Mouse (Mus musculus) forebrain, embryonic 12.5 days (tissue): ENCODE data around the gene Kif21b. TPM values are rescaled to one million over a fixed set of nuclear protein-coding genes. Genes with fewer than 3 reads are reported as not detected.
A peak's percentile ranks its signal among the peaks of the same experiment; 100 is the strongest.

Experiments
- ATAC-seq: fragments of 200-750 bp; cut with Nextera tagmentation; 2 replicates; pipeline ENCODE4 v1.8.0; 2017; ENCODE audit warnings: moderate TSS enrichment; ENCODE audit not compliant: low FRiP score
- H3K27ac ChIP-seq: fragments of 300-500 bp; sonication (generic); 2 replicates; pipeline ENCODE4 v1.5.1; 2016; ENCODE audit warnings: mild to moderate bottlenecking
- H3K27me3 ChIP-seq: fragments of 300-500 bp; sonication (generic); 2 replicates; pipeline ENCODE4 v1.6.1; 2016; ENCODE audit warnings: mild to moderate bottlenecking
- H3K36me3 ChIP-seq: fragments of 300-500 bp; sonication (generic); replicated peaks from 2 replicates; pipeline ENCODE4 v1.6.1; 2016; ENCODE audit warnings: mild to moderate bottlenecking
- H3K4me1 ChIP-seq: fragments of 300-500 bp; sonication (generic); 2 replicates; pipeline ENCODE4 v1.6.1; 2016
- H3K4me2 ChIP-seq: fragments of 300-500 bp; sonication (generic); 2 replicates; pipeline ENCODE4 v1.6.1; 2016; ENCODE audit warnings: mild to moderate bottlenecking, moderate library complexity
- H3K4me3 ChIP-seq: fragments of 300-500 bp; sonication (generic); replicated peaks from 2 replicates; pipeline ENCODE4 v1.5.1; 2016; ENCODE audit warnings: mild to moderate bottlenecking
- H3K9ac ChIP-seq: fragments of 300-500 bp; sonication (generic); 2 replicates; pipeline ENCODE4 v1.6.1; 2016; ENCODE audit warnings: mild to moderate bottlenecking
- H3K9me3 ChIP-seq: fragments of 300-500 bp; sonication (generic); 2 replicates; pipeline ENCODE4 v1.6.1; 2016
- WGBS: fragments of 180-500 bp; shearing (Covaris S2); methylation state at CpG from one replicate; pipeline ENCODE4 v1.1.7; 2016; 5-methylcytosine and 5-hydroxymethylcytosine counted together
- polyA plus RNA-seq: library from polyadenylated mRNA; unstranded; fragments of >200 nt; fragmentation: Nextera tagmentation; extraction: Ambion mirVana; gene quantifications from 2 replicates; pipeline ENCODE4 v1.2.1, GENCODE M21; 2016

Gene Kif21b
- polyA plus RNA-seq, 1 experiment from 2014 or later: 47.7 TPM

GRCm38 (mm10) chr1:136139990-136140640 lies 8.9 kb downstream of the Kif21b start:
- H3K27ac ChIP-seq: peak overlapping the region; percentile 74
- H3K9ac ChIP-seq: peak overlapping the region; percentile 70
- ATAC-seq: peak; percentile 12; the same call in 1 of the 2 replicates
- no peaks in the 10 kb centered on the region for H3K9me3 ChIP-seq
- peaks cover 95% of the 10 kb centered on the region for H3K4me1 ChIP-seq
- peaks cover 7% of the 10 kb centered on the region; the same call in 1 of the 2 replicates for H3K36me3 ChIP-seq
- H3K4me2 ChIP-seq: peak overlapping the region; percentile 82
- 1% methylated on average over 32 of the region's 32 CpGs for WGBS
- peaks cover 7% of the 10 kb centered on the region; the same call in 1 of the 2 replicates for H3K27me3 ChIP-seq
- H3K4me3 ChIP-seq: peak overlapping the region; percentile 49

DNA sequence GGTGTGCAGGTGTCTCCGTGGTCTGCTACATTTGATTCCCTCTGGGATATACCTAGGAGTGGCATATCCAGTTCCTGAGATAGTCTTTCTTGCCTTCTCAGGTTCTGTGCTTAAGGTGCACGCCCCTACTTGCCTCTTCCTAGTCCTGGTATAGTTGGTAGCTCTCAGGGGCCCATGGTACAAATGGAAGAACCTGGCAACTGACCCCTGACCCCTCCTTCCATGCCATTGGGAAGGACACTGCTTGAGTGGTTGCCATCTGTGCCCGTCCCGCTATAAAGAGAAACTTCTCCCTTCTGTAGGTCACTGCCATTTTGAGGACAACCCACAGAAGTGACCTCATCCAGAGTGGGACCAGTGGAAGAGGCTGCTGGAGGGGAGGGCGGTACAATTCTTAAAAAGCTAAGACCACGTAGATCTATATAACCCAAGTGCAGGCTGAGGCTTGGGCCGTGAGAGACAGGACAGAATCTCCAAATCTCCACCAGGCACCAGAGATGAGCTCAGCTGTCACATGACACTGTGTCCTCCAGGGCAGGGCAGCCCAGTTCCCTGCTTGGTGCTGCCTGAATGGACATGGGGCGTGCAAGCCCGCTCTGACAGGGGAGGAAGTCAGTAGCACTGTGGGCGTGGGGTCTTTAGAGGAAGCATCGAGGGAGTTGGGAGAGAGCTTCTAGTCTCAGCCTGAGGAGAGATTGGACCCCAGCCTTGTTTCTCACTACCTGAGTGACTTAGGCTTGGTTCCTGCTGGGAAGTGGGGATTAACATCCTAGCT lies 10.2 kb downstream of the Kif21b start:
- peaks cover 16% of the 10 kb centered on the region for H3K36me3 ChIP-seq
- 0 out of 2 replicates have a peak overlapping the region, but pooled peaks have one; percentile 1 for H3K9ac ChIP-seq
- H3K4me3 ChIP-seq: no peak overlapping the region
- peak overlapping the region; percentile 66; the same call in 1 of the 2 replicates for H3K27ac ChIP-seq
- 89% methylated on average over 11 of the region's 11 CpGs for WGBS
- peaks cover under 1% of the 10 kb centered on the region; the same call in 1 of the 2 replicates for H3K27me3 ChIP-seq
- H3K4me2 ChIP-seq: no peak overlapping the region
- H3K9me3 ChIP-seq: no peaks in the 10 kb centered on the region
- H3K4me1 ChIP-seq: peaks cover 83% of the 10 kb centered on the region
- no peak for ATAC-seq

GRCm38 (mm10) chr1:136142336-136142735 lies 11.1 kb downstream of the Kif21b start:
- H3K27ac ChIP-seq: peak overlapping the region; percentile 66
- ATAC-seq: peak; percentile 42
- no peak overlapping the region for H3K4me3 ChIP-seq
- WGBS: 41% methylated on average over 6 of the region's 6 CpGs
- H3K9ac ChIP-seq: no peak overlapping the region
- no peaks in the 10 kb centered on the region; the same call in 1 of the 2 replicates for H3K27me3 ChIP-seq
- H3K36me3 ChIP-seq: peaks cover 26% of the 10 kb centered on the region
- H3K9me3 ChIP-seq: no peaks in the 10 kb centered on the region
- H3K4me1 ChIP-seq: peaks cover 73% of the 10 kb centered on the region
- 0 out of 2 replicates have a peak overlapping the region, but pooled peaks have one; percentile 3 for H3K4me2 ChIP-seq

GRCm38 (mm10) chr1:136143514-136143913 lies 12.3 kb downstream of the Kif21b start:
- Histone ChIP-seq H3K4me2 (no peak overlapping the region; the same call in 1 of the 2 replicates), H3K9ac (no peak overlapping the region), H3K4me3 (no peak overlapping the region), H3K4me1 (peaks cover 61% of the 10 kb centered on the region), H3K9me3 (no peaks in the 10 kb centered on the region), H3K36me3 (peaks cover 38% of the 10 kb centered on the region), H3K27me3 (no peaks in the 10 kb centered on the region; the same call in 1 of the 2 replicates), H3K27ac (0 out of 2 replicates have a peak overlapping the region, but pooled peaks have one; percentile 8)
- ATAC-seq: no peak
- 73% methylated on average over 10 of the region's 10 CpGs for WGBS

DNA sequence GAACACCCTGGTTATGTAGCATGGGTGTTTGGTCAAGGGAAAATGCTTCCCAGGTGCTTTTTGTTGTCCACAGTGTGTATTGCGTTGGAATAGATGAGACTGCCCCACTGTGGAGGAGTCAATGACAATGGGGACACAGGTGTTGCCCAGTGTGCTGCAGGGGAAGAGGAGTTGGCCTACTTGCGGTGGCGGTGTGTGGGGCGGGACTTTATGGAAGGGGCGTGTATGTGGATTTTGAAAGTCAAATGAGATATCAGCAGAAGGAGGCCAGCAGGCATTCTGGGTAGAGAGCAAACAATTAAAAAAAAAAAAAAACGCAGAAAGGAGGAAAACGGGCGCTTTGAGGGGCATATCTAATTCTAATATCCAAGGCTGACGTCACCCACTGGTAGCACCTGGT lies 18.5 kb downstream of the Kif21b start:
- H3K36me3 ChIP-seq: peaks cover 94% of the 10 kb centered on the region

DNA sequence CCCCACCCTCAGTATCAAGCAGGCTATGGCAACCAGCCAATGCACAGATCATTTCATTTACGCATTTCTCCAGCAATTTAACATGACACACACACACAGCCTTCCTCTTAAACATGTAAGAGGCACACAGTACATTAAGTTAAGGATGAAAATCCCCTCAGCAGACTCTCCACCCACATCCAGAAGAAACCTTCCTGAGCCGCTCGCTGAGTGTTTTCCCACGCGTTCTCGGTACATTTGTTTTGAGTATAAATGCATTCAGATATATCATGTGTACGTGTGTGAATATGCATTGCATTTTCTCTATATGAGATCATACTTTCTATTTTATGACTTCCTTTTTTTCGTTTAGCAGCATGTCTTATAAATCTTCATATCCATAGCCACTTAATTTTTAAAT lies 20.2 kb downstream of the Kif21b start:
- Histone ChIP-seq H3K9me3 (no peaks in the 10 kb centered on the region), H3K9ac (no peak overlapping the region), H3K27ac (no peak overlapping the region), H3K4me1 (no peaks in the 10 kb centered on the region), H3K36me3 (peaks cover 99% of the 10 kb centered on the region), H3K4me3 (no peak overlapping the region), H3K4me2 (no peak overlapping the region), H3K27me3 (no peaks in the 10 kb centered on the region)
- ATAC-seq: no peak
- 92% methylated on average over 8 of the region's 8 CpGs for WGBS

More for the DNA sequence above, 18.5 kb downstream of the Kif21b start:
- Histone ChIP-seq H3K9me3 (no peaks in the 10 kb centered on the region), H3K4me3 (no peak overlapping the region), H3K4me2 (no peak overlapping the region), H3K27me3 (no peaks in the 10 kb centered on the region), H3K27ac (no peak overlapping the region), H3K4me1 (0 out of 2 replicates have a peak, but pooled peaks cover under 1% of the 10 kb centered on the region), H3K9ac (no peak overlapping the region)
- no peak for ATAC-seq
- 89% methylated on average over 9 of the region's 9 CpGs for WGBS

- no peak overlapping the region for H3K4me2 ChIP-seq
- no peak overlapping the region for H3K9ac ChIP-seq
- H3K36me3 ChIP-seq: peaks cover 97% of the 10 kb centered on the region
- no peak for ATAC-seq
- H3K27me3 ChIP-seq: no peaks in the 10 kb centered on the region
- no peak overlapping the region for H3K4me3 ChIP-seq
- no peak overlapping the region for H3K27ac ChIP-seq
- no peaks in the 10 kb centered on the region for H3K9me3 ChIP-seq
- 93% methylated on average over 4 of the region's 4 CpGs for WGBS
- H3K4me1 ChIP-seq: no peaks in the 10 kb centered on the region
Measured at GRCm38 (mm10) chr1:136156304-136156703, 25.1 kb downstream of the Kif21b start.

GRCm38 (mm10) chr1:136156951-136157350 lies 25.8 kb downstream of the Kif21b start:
- H3K36me3 ChIP-seq: peaks cover 97% of the 10 kb centered on the region
- ATAC-seq: no peak
- no peaks in the 10 kb centered on the region for H3K9me3 ChIP-seq
- no peak overlapping the region for H3K4me3 ChIP-seq
- H3K27ac ChIP-seq: no peak overlapping the region
- H3K9ac ChIP-seq: no peak overlapping the region
- no peaks in the 10 kb centered on the region for H3K4me1 ChIP-seq
- H3K27me3 ChIP-seq: no peaks in the 10 kb centered on the region
- no peak overlapping the region for H3K4me2 ChIP-seq
- WGBS: 93% methylated on average over 4 of the region's 4 CpGs

DNA sequence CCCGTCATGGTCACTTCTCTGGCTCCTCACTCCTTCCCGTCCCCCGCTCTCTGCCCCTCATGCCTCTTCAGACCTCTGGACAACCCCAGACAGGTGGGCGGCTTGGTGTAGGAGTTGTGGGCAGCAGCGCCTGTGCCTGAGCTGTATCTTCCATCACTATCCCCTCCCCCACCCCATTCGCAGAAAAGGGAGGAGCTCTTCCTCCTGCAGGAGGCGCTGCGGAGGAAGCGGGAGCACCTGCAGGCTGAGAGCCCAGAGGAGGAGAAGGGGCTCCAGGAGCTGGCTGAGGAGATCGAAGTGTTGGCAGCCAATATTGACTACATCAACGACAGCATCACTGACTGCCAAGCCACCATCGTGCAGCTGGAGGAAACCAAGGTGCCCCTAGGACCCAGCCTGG lies 28.6 kb downstream of the Kif21b start:
- no peak overlapping the region for H3K4me3 ChIP-seq
- H3K9ac ChIP-seq: no peak overlapping the region
- no peaks in the 10 kb centered on the region for H3K9me3 ChIP-seq
- ATAC-seq: no peak
- H3K4me2 ChIP-seq: no peak overlapping the region
- H3K27ac ChIP-seq: no peak overlapping the region
- no peaks in the 10 kb centered on the region for H3K27me3 ChIP-seq
- 34% methylated on average over 12 of the region's 12 CpGs for WGBS
- no peaks in the 10 kb centered on the region for H3K4me1 ChIP-seq
- H3K36me3 ChIP-seq: peaks cover 97% of the 10 kb centered on the region

GRCm38 (mm10) chr1:136160297-136160696 lies 29.1 kb downstream of the Kif21b start:
- H3K27ac ChIP-seq: no peak overlapping the region
- peaks cover 3% of the 10 kb centered on the region; the same call in 1 of the 2 replicates for H3K4me1 ChIP-seq
- WGBS: 91% methylated on average over 12 of the region's 12 CpGs
- no peaks in the 10 kb centered on the region for H3K27me3 ChIP-seq
- no peaks in the 10 kb centered on the region for H3K9me3 ChIP-seq
- no peak overlapping the region for H3K4me3 ChIP-seq
- no peak for ATAC-seq
- H3K4me2 ChIP-seq: no peak overlapping the region
- peaks cover 97% of the 10 kb centered on the region for H3K36me3 ChIP-seq
- no peak overlapping the region for H3K9ac ChIP-seq

DNA sequence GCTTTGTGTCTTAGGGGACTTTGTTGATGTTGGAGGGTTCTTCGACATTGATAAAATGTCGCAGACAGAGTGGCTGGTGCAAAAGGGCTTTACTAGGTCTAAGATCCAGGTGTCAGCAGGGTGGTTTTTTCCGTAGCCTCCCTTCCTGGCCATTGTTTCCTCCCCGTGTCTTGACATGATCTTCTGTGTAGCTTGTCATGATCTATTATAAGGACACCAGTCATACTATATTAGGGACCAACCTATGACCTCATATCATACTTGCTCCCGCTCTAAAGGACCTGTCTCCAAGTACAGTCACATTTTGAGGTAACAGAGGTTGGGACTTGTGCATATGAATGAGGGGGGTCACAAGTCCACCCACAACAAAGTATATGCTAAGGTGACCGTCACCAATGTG lies 29.7 kb downstream of the Kif21b start:
- H3K36me3 ChIP-seq: peaks cover 97% of the 10 kb centered on the region
- no peak overlapping the region for H3K9ac ChIP-seq
- WGBS: 93% methylated on average over 6 of the region's 6 CpGs
- no peaks in the 10 kb centered on the region for H3K27me3 ChIP-seq
- H3K4me3 ChIP-seq: no peak overlapping the region
- ATAC-seq: no peak
- H3K4me1 ChIP-seq: peaks cover 4% of the 10 kb centered on the region; the same call in 1 of the 2 replicates
- no peak overlapping the region for H3K27ac ChIP-seq
- H3K9me3 ChIP-seq: no peaks in the 10 kb centered on the region
- no peak overlapping the region for H3K4me2 ChIP-seq

DNA sequence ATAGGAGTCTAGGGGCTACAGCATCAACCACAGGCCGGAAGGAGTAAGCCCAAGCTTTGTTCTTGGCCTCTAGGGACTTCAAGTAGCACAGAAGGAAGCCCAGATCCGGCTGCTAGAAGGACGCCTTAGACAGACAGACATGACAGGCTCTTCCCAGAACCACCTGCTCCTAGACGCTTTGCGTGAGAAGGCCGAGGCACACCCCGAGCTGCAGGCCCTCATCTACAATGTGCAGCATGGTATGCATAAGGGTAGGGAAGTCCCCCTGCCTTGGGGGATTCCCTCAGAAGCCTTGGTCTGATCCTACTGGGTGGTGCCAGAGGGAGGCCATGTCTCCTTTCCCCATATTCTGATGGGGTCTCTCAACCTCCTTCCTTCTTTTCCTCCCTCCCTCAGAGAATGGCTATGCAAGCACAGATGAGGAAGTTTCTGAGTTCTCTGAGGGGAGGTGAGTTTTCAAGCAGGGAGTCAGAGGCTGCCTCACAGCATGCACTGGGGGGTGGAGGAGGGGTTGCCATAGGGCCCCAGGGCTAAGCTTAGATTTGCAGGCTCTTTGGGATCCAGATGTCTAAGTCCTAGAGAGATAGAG lies 30.2 kb downstream of the Kif21b start:
- no peaks in the 10 kb centered on the region for H3K27me3 ChIP-seq
- ATAC-seq: no peak
- peaks cover 4% of the 10 kb centered on the region; the same call in 1 of the 2 replicates for H3K4me1 ChIP-seq
- no peak overlapping the region for H3K4me2 ChIP-seq
- H3K4me3 ChIP-seq: no peak overlapping the region
- no peak overlapping the region for H3K9ac ChIP-seq
- H3K36me3 ChIP-seq: peaks cover 96% of the 10 kb centered on the region
- no peaks in the 10 kb centered on the region for H3K9me3 ChIP-seq
- no peak overlapping the region for H3K27ac ChIP-seq
- 94% methylated on average over 7 of the region's 7 CpGs for WGBS
